Mouse (Mus musculus): ENCODE results near the gene Sacm1l. TPM values are rescaled to one million over a fixed set of nuclear protein-coding genes. Genes with fewer than 3 reads are reported as not detected.

Gene Sacm1l
- 37.6 and 41.7 TPM in 2 replicates for polyA plus RNA-seq (2015; fragmentation: Nextera tagmentation; extraction: Ambion mirVana)

DNA sequence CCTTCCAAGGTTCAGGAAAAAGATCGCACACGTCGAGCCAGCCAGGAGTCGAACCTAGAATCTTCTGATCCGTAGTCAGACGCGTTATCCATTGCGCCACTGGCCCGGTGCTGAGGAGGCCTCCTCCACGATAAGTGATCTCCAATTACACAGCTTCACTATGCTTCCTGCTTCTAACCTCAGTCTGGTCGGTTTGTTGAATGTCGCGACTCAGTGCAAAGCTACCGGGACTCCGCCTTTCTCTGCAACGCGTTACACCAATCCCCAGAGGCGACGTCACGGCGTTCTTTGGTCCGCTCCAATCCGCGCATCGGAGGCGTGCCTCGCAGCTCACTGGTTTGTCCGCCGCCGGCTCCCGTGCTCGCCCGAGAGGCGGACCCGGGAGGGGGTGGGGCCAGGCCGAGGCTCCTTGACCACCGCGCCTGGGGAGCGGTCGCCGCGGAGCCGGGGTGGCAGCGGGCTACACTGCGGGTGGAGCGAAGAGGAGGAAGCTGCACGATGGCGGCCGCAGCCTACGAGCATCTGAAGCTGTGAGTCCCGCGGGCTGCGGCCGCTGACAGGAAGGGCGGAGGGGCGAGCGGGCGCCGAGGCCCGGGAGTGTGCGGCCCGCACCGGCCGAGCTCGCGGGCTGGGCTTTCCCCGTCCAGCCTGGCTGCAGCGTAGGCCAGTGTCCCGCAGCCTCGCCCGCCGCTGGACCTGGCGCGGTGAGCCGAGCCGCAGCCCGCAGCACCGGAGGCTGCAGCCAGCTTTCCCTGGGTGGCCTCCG lies at the start of gene Sacm1l:
TSS of gene Sacm1l (plus strand) at position 368 of the 766 bp plus-strand sequence.
- H3K4me3 ChIP-seq = peak within 1 kb of the TSS; percentile 98
- H3K4me2 ChIP-seq = peak within 1 kb of the TSS; percentile 77
- H3K9ac ChIP-seq = peak within 1 kb of the TSS; percentile 98
- 0 out of 2 replicates have a peak, but pooled peaks cover 3% of the 10 kb centered on the region for H3K36me3 ChIP-seq
- under 1% methylated on average over 76 of the region's 79 CpGs for WGBS
- ATAC-seq (ENCODE audit: extremely low read depth, insufficient number of reproducible peaks, low FRiP score, low TSS enrichment) = peak; percentile 97
- no peaks in the 10 kb centered on the region for H3K9me3 ChIP-seq
- H3K4me1 ChIP-seq = peaks cover 46% of the 10 kb centered on the region
- H3K27me3 ChIP-seq (replicated peaks) = no peaks in the 10 kb centered on the region
- H3K27ac ChIP-seq (replicated peaks) = peak within 1 kb of the TSS; percentile 94

GRCm38 (mm10) chr9:123479876-123480252 lies 49.7 kb upstream of the Sacm1l start:
- peaks cover 46% of the 10 kb centered on the region for H3K36me3 ChIP-seq
- peak overlapping the region; percentile 91 for H3K9ac ChIP-seq
- H3K4me3 ChIP-seq = peak overlapping the region; percentile 79
- ATAC-seq (ENCODE audit: extremely low read depth, insufficient number of reproducible peaks, low FRiP score, low TSS enrichment) = no peak
- peaks cover 69% of the 10 kb centered on the region for H3K4me1 ChIP-seq
- 83% methylated on average over 8 of the region's 8 CpGs for WGBS
- H3K9me3 ChIP-seq = no peaks in the 10 kb centered on the region
- peak overlapping the region; percentile 98 for H3K4me2 ChIP-seq
- no peaks in the 10 kb centered on the region for H3K27me3 ChIP-seq (replicated peaks)
- H3K27ac ChIP-seq (replicated peaks) = 0 out of 2 replicates have a peak overlapping the region, but pooled peaks have one; percentile 92

DNA sequence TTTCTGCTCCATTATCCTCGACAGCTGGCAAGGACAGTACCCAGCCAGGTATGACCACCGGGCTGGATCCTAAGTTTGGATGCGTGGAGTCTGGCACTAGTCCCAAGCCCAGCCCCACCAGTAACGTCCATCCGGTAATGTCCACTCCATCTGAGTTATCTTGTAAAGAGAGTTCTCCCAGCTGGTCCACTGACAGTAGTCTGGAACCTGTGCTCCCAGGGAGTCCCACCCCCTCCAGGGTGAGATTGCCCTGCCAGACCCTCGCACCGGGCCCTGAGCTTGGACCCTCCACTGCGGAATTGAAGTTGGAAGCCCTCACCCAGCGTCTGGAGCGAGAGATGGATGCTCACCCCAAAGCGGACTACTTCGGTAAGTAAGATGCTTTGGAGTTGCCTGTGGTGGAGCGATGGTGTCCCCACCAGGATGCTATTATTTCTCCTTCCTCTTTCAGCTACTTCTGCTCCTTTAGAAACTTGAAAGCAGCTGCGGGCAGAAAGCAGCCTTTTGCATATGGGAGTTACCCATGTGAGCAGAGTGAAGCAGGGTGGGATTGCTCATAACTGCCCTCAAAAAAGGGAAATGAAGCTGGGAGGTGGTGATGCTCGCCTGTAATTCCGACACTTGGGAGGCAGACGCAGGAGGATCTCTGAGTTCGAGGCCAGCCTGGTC lies 49.2 kb upstream of the Sacm1l start:
- 67% methylated on average over 18 of the region's 18 CpGs for WGBS
- Histone ChIP-seq H3K36me3 (peaks cover 47% of the 10 kb centered on the region), H3K27me3 (replicated peaks) (no peaks in the 10 kb centered on the region), H3K4me2 (peak overlapping the region; percentile 98), H3K4me3 (peak overlapping the region; percentile 79), H3K27ac (replicated peaks) (no peak overlapping the region), H3K9ac (peak overlapping the region; percentile 91), H3K4me1 (peaks cover 72% of the 10 kb centered on the region), H3K9me3 (no peaks in the 10 kb centered on the region)
- ATAC-seq (ENCODE audit: extremely low read depth, insufficient number of reproducible peaks, low FRiP score, low TSS enrichment) = no peak

DNA sequence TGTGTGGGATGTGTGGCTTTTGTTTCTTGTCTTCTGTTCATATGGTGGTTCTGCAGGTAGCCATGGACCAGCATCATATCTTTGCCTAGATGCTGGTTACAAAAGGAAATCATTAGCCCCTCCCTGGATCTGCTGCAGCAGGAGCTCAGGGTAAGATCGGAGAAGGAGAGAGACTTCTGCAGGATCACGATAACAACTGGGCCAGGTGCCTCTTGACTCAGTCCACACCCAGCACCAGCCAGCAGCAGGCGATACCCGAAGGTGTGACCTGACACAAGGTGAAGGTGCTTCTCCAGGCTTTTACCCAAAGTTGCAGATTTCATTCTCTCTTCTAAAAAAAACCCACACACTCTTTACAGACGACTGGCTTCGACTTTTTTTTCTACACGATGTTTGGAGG lies 48.4 kb upstream of the Sacm1l start:
- peaks cover 79% of the 10 kb centered on the region for H3K4me1 ChIP-seq
- H3K9ac ChIP-seq = peak overlapping the region; percentile 91
- 40% methylated on average over 7 of the region's 7 CpGs for WGBS

DNA sequence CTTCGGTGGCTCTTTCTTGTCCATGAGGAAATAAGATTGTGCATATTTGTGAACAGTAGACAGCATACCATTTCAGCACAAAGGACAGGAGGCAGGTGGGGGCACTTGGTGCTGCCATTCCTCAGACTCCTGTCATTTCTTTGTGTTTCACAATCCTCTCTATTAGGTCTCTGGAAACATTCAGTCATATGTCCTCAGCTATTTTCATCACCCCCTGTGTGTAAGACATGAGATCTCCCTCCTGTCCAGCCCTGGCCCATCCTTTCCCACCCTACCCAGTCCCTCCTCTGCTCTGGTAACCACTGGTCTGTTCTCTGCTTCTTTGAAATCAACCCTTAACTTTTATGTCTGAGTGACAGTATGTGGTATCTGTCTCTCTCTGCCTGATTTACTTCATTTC lies 46.0 kb upstream of the Sacm1l start:
- Histone ChIP-seq H3K9me3 (no peaks in the 10 kb centered on the region), H3K36me3 (peaks cover 68% of the 10 kb centered on the region), H3K27ac (replicated peaks) (0 out of 2 replicates have a peak overlapping the region, but pooled peaks have one; percentile 34), H3K9ac (peak overlapping the region; percentile 41; the same call in 1 of the 2 replicates), H3K27me3 (replicated peaks) (no peaks in the 10 kb centered on the region), H3K4me2 (peak overlapping the region; percentile 98), H3K4me1 (peaks cover 86% of the 10 kb centered on the region), H3K4me3 (no peak overlapping the region)
- ATAC-seq (ENCODE audit: extremely low read depth, insufficient number of reproducible peaks, low FRiP score, low TSS enrichment) = no peak
- 58% methylated on average over 1 of the region's 1 CpGs for WGBS

More for the DNA sequence above, 48.4 kb upstream of the Sacm1l start:
- Histone ChIP-seq H3K36me3 (peaks cover 55% of the 10 kb centered on the region), H3K4me2 (peak overlapping the region; percentile 98), H3K27me3 (replicated peaks) (no peaks in the 10 kb centered on the region), H3K4me3 (peak overlapping the region; percentile 79), H3K9me3 (no peaks in the 10 kb centered on the region), H3K27ac (replicated peaks) (no peak overlapping the region)
- ATAC-seq (ENCODE audit: extremely low read depth, insufficient number of reproducible peaks, low FRiP score, low TSS enrichment) = no peak

DNA sequence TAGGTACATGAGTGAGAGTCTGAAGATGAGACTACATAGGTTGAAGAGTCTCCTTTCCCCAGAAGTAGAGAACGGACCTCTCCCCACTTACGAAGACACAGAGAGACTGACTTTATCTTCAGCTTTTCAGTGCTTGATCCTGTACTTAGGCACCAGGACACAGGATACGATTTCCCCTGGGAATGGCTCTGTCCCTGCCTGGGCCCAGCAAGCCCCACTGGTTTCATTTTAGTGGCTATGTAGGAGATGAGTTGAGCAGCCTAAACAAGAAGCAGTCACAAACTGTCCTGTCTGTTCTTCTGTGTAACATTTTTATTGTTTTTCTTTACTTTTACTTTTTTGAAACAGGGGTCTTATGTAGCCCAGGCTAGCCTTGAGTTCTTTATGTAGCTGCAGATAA lies 44.7 kb upstream of the Sacm1l start:
- H3K4me1 ChIP-seq = peaks cover 91% of the 10 kb centered on the region
- H3K4me3 ChIP-seq = no peak overlapping the region
- peak overlapping the region; percentile 50; the same call in 1 of the 2 replicates for H3K9ac ChIP-seq
- H3K27ac ChIP-seq (replicated peaks) = no peak overlapping the region
- no peaks in the 10 kb centered on the region for H3K9me3 ChIP-seq
- 72% methylated on average over 3 of the region's 3 CpGs for WGBS
- ATAC-seq (ENCODE audit: extremely low read depth, insufficient number of reproducible peaks, low FRiP score, low TSS enrichment) = no peak
- no peaks in the 10 kb centered on the region for H3K27me3 ChIP-seq (replicated peaks)
- peaks cover 68% of the 10 kb centered on the region for H3K36me3 ChIP-seq
- no peak overlapping the region for H3K4me2 ChIP-seq

GRCm38 (mm10) chr9:123485561-123485960 lies 44.0 kb upstream of the Sacm1l start:
- peaks cover 91% of the 10 kb centered on the region for H3K4me1 ChIP-seq
- no peaks in the 10 kb centered on the region for H3K9me3 ChIP-seq
- H3K36me3 ChIP-seq = peaks cover 63% of the 10 kb centered on the region
- H3K4me3 ChIP-seq = no peak overlapping the region
- H3K27me3 ChIP-seq (replicated peaks) = no peaks in the 10 kb centered on the region
- no peak overlapping the region for H3K27ac ChIP-seq (replicated peaks)
- ATAC-seq (ENCODE audit: extremely low read depth, insufficient number of reproducible peaks, low FRiP score, low TSS enrichment) = no peak
- WGBS = 84% methylated on average over 4 of the region's 4 CpGs
- H3K4me2 ChIP-seq = no peak overlapping the region
- H3K9ac ChIP-seq = no peak overlapping the region

DNA sequence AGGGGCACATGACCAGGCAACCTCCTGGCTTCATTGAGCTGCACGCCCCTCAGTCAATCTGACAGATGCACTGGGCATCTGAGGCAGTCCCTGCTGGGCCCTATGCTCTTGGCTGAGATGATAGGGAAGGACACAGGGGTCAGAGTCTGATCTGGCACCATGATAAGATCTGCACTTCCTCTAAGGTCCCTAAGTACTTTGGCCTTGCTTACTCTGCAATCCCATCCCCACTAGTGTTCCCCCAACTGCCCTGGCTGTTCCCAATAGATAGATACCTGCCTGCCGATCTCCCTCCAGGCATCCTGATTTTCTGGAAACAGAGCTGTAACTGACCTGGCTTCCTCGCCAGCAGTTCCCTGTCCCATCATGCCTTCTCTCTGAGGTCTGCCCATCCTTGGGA lies 42.9 kb upstream of the Sacm1l start:
- Histone ChIP-seq H3K4me2 (no peak overlapping the region), H3K4me1 (peaks cover 90% of the 10 kb centered on the region), H3K4me3 (no peak overlapping the region), H3K9me3 (no peaks in the 10 kb centered on the region), H3K36me3 (peaks cover 53% of the 10 kb centered on the region), H3K27me3 (replicated peaks) (no peaks in the 10 kb centered on the region), H3K9ac (peak overlapping the region; percentile 19), H3K27ac (replicated peaks) (no peak overlapping the region)
- ATAC-seq (ENCODE audit: extremely low read depth, insufficient number of reproducible peaks, low FRiP score, low TSS enrichment) = no peak
- WGBS = 76% methylated on average over 3 of the region's 3 CpGs

GRCm38 (mm10) chr9:123489073-123489472 lies 40.5 kb upstream of the Sacm1l start:
- ATAC-seq (ENCODE audit: extremely low read depth, insufficient number of reproducible peaks, low FRiP score, low TSS enrichment) = no peak
- Histone ChIP-seq H3K27me3 (replicated peaks) (no peaks in the 10 kb centered on the region), H3K4me3 (no peak overlapping the region), H3K27ac (replicated peaks) (peak overlapping the region; percentile 85), H3K9me3 (no peaks in the 10 kb centered on the region), H3K4me1 (peaks cover 86% of the 10 kb centered on the region), H3K9ac (no peak overlapping the region), H3K4me2 (no peak overlapping the region), H3K36me3 (peaks cover 31% of the 10 kb centered on the region)
- 63% methylated on average over 2 of the region's 2 CpGs for WGBS

DNA sequence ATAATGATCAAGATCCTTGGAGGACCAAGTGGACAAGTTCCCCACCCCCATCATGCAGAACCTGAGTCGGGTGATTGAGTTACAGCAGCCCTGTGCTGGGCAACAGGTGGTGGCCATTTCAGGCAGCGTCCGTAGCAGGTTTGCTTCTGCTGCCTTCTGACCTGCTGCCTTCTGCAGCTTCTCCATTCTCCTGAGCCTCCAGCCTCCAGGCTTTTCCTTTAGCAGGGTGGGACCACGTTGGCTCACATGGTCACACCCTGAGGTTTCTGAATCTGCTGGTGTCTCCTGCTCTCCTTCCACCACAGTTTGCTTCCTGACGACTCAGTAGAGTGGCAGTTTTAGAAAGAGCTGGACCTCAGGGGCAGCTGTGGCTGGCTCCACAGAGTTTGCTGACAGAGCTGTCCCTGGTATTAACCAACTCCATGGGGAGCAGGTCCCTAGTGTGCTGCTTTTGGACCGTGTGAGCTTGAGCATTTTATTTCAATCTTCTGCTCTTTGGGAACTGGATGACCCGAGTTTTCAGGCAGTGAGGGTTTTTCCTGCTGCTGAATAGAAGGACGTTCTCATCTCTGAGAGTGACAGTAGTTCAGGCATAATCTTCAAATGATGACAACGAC lies 39.7 kb upstream of the Sacm1l start:
- Histone ChIP-seq H3K27me3 (replicated peaks) (no peaks in the 10 kb centered on the region), H3K36me3 (peaks cover 23% of the 10 kb centered on the region), H3K27ac (replicated peaks) (peak overlapping the region; percentile 85), H3K9me3 (no peaks in the 10 kb centered on the region), H3K4me1 (peaks cover 78% of the 10 kb centered on the region), H3K4me3 (no peak overlapping the region), H3K9ac (0 out of 2 replicates have a peak overlapping the region, but pooled peaks have one; percentile 7), H3K4me2 (no peak overlapping the region)
- no peak for ATAC-seq (ENCODE audit: extremely low read depth, insufficient number of reproducible peaks, low FRiP score, low TSS enrichment)
- 59% methylated on average over 9 of the region's 9 CpGs for whole genome bisulfite sequencing

- no peak for ATAC-seq (ENCODE audit: extremely low read depth, insufficient number of reproducible peaks, low FRiP score, low TSS enrichment)
- Histone ChIP-seq H3K9ac (peak overlapping the region; percentile 8; the same call in 1 of the 2 replicates), H3K4me1 (peaks cover 75% of the 10 kb centered on the region), H3K27me3 (replicated peaks) (no peaks in the 10 kb centered on the region), H3K4me2 (peak overlapping the region; percentile 23), H3K36me3 (peaks cover 16% of the 10 kb centered on the region), H3K27ac (replicated peaks) (peak overlapping the region; percentile 85), H3K4me3 (no peak overlapping the region), H3K9me3 (no peaks in the 10 kb centered on the region)
- 34% methylated on average over 5 of the region's 5 CpGs for WGBS
Measured at GRCm38 (mm10) chr9:123490930-123491329, 38.6 kb upstream of the Sacm1l start.
